Mouse (Mus musculus): Measurements from ENCODE around the gene Ric3.
"Not testable (repeated sequence)": the region's sequence is repeated elsewhere in the genome, so short reads cannot be mapped to it uniquely, and the experiment has no call there.

Ric3 gene

GRCm38 (mm10) chr7:109083113-109083812 lies at the start of gene Ric3:
Ric3 (minus strand) TSS chr7:109083331.
- peak; percentile 29 for DNase-seq

DNA sequence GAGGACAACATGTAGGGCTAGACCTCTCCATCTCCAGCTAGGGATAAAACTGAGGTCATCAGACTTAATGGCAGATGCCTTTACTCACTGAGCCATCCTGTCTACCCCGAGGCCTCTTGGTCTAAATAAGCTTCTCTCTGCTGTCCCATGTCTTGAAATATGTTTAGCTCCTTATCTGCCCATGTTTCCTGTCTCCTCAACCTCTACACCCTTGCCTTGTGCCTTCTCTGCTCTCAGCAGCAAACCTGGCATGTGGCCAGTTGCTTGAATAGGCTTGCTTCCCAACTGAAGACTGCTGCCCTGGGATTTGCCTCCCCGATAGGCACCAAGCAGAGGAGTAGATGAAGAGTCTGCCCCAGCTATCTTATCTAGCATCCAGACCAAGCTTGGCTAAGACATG lies 48.4 kb upstream of the Ric3 start:
- no peak for DNase-seq

GRCm38 (mm10) chr7:109129946-109130686 lies 47.0 kb upstream of the Ric3 start:
- peak; percentile 34 for DNase-seq

- DNase-seq = peak; percentile 18
Measured at GRCm38 (mm10) chr7:109129442-109129841, 46.3 kb upstream of the Ric3 start.

DNA sequence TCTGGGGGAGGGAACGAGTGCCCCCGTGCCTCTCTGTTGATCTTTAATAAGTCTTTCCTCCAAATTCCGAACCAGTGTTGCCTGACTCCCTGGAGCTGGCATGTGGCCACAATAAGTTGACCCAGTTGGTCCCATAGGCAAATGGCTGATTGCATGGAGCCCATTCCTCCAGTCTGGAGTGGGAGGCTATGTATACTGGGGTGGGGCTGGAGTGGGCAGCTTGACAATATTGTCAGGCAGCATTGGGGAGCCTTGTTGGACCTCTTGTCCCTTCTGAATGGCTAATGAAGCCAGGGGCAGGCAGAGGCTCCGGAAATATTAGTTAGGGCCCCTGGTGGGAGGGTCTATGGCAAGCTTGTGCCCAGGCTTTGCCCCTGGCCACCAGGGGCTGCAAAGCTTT lies 32.8 kb upstream of the Ric3 start:
- DNase-seq = no peak

- not testable (repeated sequence) for DNase-seq
Measured at GRCm38 (mm10) chr7:109115488-109115887, 32.4 kb upstream of the Ric3 start.

GRCm38 (mm10) chr7:109114950-109115349 lies 31.8 kb upstream of the Ric3 start:
- no peak for DNase-seq

DNA sequence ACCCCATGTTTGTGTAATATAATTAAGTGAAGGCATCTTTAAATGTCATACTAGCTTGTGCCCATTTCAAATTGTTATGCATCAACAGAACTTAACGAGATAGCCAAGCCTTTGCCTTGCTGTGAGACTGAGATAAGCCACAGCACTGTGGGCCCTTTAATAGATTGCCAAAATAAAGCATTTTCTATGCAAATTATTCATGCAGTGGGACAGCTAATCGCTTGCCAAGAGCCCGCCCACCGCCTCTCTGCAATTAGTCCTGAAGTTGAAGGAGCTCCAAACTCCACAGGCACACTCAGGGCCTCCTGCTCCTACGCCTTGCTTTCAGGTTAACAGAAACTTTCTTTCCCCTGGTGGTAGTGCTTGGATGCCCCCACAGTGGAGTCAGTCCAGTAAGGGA lies 27.9 kb upstream of the Ric3 start:
- DNase-seq = no peak

DNA sequence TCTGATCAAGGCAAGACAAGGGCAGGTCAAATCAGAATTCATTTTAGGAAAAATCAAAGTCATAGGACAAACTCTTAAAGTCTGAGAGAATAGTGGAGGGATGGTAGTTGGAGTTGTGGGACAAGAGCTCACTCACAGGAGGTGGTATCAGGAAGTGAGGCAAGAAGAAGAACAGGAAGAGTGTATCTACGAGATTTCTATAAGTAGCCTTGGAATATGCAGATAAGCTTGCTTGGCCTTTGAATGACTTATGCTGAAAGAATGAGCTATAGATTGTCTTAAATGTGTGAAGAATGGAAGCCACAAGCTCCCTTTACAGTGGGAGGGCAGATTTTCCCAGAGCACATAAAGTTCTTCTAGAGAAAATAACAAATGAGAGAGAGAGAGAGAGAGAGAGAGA lies 21.8 kb upstream of the Ric3 start:
- DNase-seq = no peak

- DNase-seq = no peak
Measured at GRCm38 (mm10) chr7:109101167-109101566, 18.0 kb upstream of the Ric3 start.

- DNase-seq = peak; percentile 10
Measured at GRCm38 (mm10) chr7:109098145-109099018, 15.3 kb upstream of the Ric3 start.

- no peak for DNase-seq
Measured at GRCm38 (mm10) chr7:109097203-109097602, 14.1 kb upstream of the Ric3 start.

DNA sequence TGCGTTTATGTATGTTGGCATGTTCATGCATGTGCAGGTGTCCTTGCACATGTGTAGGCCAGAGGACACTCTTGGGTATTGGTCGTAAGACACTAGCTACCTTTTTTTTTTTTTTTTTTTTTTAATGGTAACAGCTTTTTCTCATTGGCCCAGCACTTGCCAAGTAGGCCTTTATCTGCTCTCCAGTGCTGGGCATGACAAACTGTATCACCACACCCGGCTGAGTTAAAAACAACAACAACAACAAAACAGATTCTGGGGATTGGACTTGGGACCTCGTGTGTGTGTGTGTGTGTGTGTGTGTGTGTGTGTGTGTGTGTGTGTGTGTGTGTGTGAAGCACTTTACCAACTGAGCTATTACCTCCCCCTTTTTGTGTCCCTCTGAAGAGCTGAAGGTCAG lies 13.5 kb upstream of the Ric3 start:
- DNase-seq = no peak

DNA sequence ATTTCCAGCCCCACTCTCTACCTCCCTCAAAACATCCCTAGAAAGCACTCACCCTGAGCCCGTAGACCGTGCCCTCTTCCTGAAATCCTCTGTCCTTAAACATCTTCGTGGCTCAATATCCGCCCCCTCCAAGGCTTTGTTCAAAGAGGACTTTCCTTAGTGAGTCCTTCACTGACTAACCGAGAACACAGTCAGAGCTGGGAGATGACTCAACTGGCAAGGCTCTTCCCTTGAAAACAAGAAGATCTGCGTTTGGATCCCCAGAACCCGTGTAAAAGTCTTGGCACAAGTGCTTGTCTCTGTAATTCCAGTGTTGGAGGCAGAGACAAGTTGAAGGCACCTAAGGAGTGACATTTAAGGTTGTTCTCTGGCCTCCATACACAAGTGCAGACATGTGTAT lies 11.2 kb upstream of the Ric3 start:
- DNase-seq = no peak

GRCm38 (mm10) chr7:109091316-109091715 lies 8.2 kb upstream of the Ric3 start:
- DNase-seq = not testable (repeated sequence)

DNA sequence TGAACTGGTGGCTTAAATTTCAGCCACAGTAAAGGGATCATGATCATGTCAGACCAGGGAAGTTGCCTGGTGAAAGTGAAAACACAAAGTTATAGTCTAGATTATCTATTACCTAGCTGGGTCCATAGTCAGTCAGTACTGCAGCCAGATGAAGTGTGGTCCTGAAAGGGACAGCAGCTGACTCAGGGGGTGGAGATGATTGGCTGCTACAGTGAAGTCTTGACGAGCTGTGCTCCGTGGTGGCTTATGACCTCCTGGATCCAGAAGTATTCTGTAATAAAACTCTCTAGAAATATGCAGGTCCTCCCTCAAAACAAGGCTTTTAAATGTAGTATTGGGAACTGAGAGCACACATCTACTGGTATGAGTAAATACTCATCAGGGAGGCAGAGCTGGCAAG lies 3.8 kb upstream of the Ric3 start:
- DNase-seq = no peak

DNA sequence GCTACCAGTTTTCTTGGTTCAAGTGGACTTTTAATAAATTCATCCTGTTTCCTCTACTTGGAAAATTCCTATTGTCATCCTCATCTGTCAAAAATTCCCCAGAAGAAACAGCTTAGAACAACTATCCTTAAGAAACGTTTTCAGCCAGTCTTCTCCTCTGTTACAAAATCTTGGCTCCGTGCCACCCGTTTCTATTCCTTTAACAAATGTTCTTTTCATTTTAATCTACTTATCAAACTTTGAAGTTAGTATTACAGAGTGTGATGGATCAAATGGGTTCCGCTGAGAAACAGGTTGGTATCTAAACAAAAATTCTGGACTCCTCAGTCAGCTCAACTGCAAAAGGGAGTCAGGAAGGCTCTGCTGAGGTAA lies 668 bp upstream of the Ric3 start:
- no peak for DNase-seq

DNA sequence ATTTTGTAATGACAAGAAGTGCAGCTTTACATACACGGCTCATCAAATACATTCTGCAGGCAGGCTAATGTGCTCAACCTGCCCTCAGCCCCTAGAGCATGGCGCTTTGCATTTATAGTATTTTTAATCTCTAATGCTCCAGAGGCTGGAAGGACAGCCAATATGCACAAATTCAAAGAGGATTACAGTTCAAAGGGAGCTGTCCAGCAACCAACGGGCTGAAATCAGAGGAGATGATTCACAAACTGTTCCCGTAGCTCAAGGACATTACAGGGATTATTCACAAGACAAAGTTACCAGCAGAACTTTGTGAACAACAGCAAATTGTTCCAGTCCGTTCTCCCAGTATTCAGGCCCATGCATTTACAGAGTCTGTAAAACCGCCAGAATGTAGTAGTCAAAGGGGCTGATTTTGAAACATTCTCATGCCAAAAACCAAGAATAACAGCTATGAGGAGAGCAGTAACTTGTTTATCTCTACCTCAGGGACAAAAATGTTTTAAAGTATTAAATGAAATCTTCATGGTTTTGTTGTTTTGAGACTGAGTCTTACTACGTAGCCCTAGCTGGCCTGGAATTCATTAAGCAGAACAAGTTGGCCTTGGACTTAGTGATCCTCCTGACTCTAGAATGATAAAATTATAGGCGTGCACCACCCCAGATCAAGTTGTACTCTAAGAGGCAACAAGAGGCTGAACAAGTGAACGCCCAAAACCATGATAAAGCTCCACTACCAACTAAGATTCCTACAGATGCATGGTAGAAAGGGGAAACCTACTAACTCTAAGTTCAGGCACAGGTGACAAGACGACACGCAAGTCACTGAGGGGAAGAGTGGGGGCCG lies 640 bp downstream of the Ric3 start:
- DNase-seq = peak; percentile 35

DNA sequence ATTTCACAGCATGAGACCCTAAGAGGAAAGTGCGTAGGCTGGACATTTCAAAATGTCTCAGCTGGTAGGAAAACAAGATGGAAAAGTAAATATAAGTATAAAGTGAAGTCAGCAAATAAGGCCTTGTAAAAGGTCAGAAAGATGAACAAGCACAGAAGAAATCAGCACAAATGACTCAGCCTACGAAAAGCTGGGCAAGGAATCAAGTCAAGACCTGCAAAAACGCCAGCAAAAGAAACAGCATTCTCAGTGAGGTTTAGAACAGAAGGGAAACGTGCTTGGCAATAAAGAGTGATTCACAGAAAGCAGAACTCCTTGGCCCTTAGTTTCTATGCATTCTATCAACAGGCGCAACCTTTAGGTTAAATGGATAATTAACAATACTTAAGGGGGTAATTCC lies 10.8 kb downstream of the Ric3 start:
- no peak for DNase-seq

- DNase-seq = no peak
Measured at GRCm38 (mm10) chr7:109069641-109070040, 13.5 kb downstream of the Ric3 start.

- DNase-seq = no peak
Measured at GRCm38 (mm10) chr7:109059536-109059935, 23.6 kb downstream of the Ric3 start.

DNA sequence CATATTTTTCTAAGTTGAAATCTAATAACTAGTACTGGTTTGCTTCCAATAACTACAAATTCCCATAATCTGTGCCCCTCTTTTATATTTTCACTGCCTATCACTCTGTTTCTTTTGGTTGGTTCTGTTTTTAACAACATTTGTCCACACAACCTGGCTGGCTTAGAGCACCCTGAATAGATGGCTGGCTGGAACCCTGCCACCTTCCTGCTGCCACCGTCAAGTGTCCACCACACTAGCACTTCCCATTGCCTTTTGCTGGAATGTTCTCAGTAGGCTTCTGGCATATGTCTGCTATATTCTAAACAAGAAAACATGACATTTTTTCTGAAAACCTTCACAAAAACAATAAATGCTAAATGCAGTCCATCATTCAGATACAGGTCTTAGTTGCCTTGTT lies 32.3 kb downstream of the Ric3 start:
- DNase-seq = no peak

DNA sequence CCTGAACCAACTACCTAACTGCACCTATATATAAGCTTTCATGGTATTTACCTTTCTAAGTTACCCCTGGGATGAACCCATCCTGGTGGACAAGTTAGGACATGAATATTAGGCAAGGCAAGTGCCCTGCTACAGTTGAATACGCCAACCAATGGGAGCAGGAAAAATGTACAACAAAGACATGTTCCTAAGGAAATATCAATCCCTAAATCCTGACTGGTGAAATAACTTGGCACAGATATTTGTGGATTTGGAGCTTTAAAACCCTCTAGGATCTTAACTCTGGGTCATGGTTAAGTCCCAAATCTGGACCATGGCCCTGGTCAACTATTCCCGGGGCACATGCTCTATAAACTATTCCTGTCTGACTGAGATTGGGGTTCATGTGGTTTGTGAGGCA lies 37.3 kb downstream of the Ric3 start:
- no peak for DNase-seq
